Mouse (Mus musculus): ENCODE results near the gene Tomm20.

The Tomm20 gene

DNA sequence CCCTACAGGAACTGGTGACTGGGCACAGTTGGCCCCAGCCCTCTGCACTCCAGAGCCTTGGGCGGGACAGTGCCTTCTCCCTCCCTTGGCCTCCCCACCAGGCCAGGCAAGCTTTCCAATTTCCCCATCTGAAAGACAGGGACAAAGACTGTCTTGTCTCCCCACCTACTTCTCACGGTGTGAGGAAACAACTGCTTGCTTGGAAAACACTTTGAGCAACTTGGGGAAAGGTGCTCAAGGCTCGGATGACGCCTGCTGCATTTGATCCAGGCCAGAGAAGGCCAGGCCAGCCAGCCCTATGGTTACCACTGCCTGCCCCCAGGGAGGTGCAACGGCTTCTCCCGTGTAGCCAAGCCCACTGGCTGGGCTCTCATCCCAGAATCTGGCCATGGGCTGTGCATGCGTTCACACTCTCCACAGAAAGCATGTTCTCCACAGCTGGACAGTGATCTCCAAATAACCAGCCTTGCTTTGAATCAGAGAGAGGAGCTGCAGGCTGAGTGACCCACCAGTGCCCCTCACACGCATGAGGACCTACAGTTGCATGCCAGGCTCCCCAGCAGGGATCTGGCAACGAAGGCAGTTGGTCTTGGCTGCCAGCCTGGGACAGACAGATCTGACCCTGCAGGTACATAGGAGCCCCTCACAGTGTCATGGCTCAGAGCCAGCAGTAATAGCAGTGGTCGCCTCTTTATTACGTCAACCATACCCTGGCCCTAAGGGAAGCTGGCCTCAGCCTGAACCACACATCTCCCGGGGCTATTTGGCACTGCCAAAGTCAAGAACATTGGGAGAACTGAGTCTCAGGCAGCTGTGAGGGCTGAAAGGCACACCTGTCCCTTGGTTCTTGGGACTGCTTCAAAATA, 32.2 kb downstream of the Tomm20 start:
- Histone ChIP-seq H3K4me3 (replicated peaks; ENCODE audit: low read length) (no peak overlapping the region), H3K9me3 (ENCODE audit: low read length) (no peaks in the 10 kb centered on the region), H3K36me3 (ENCODE audit: insufficient read depth, low read length) (no peaks in the 10 kb centered on the region), H3K4me1 (replicated peaks; ENCODE audit: low read depth, low read length) (peaks cover 8% of the 10 kb centered on the region), H3K27me3 (ENCODE audit: insufficient read depth, low read length) (peaks cover 2% of the 10 kb centered on the region; the same call in 1 of the 2 replicates)
- TF ChIP-seq POU5F1 (IDR thresholded peaks at IDR 0.05; ENCODE audit: borderline replicate concordance, low read length) (no peak), CTCF (conservative IDR thresholded peaks at IDR 0.05; ENCODE audit: low read length) (no peak), NANOG (IDR thresholded peaks at IDR 0.05; ENCODE audit: borderline replicate concordance, low read length) (no peak)

DNA sequence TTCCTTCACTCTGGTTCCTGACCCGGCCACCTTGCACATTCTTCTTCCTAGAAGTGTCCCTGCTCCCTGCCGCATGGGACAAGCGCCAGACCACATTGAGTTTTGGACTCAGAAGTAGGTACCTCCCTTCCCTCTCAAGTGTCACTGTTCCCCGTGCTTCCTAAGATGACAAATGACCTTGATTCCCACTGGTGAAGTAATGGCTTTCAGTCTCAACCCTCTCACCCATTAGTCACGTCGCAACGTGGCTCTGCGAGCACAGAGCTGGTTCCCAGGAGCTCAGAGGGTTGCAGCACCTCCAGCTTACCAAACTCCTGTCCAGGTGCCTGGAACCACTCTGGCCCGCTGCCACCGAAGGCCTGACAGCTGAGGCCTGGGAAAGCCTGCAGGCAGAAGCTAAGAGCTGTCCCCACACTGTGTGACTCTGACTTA, 36.3 kb downstream of the Tomm20 start:
- no peak overlapping the region for H3K4me3 ChIP-seq (replicated peaks; ENCODE audit: low read length)
- H3K9me3 ChIP-seq (ENCODE audit: low read length) = no peaks in the 10 kb centered on the region
- no peaks in the 10 kb centered on the region for H3K36me3 ChIP-seq (ENCODE audit: insufficient read depth, low read length)
- TF ChIP-seq NANOG (IDR thresholded peaks at IDR 0.05; ENCODE audit: borderline replicate concordance, low read length) (no peak), CTCF (conservative IDR thresholded peaks at IDR 0.05; ENCODE audit: low read length) (no peak), POU5F1 (IDR thresholded peaks at IDR 0.05; ENCODE audit: borderline replicate concordance, low read length) (no peak)
- H3K4me1 ChIP-seq (replicated peaks; ENCODE audit: low read depth, low read length) = peaks cover 5% of the 10 kb centered on the region
- H3K27me3 ChIP-seq (ENCODE audit: insufficient read depth, low read length) = peaks cover 5% of the 10 kb centered on the region; the same call in 1 of the 2 replicates

GRCm38 (mm10) chr8:126908805-126909204, 36.8 kb downstream of the Tomm20 start:
- no peaks in the 10 kb centered on the region for H3K9me3 ChIP-seq (ENCODE audit: low read length)
- TF ChIP-seq NANOG (IDR thresholded peaks at IDR 0.05; ENCODE audit: borderline replicate concordance, low read length) = no peak
- no peak for TF ChIP-seq CTCF (conservative IDR thresholded peaks at IDR 0.05; ENCODE audit: low read length)
- TF ChIP-seq POU5F1 (IDR thresholded peaks at IDR 0.05; ENCODE audit: borderline replicate concordance, low read length) = no peak
- no peaks in the 10 kb centered on the region for H3K36me3 ChIP-seq (ENCODE audit: insufficient read depth, low read length)
- H3K27me3 ChIP-seq (ENCODE audit: insufficient read depth, low read length) = peaks cover 5% of the 10 kb centered on the region; the same call in 1 of the 2 replicates
- H3K4me3 ChIP-seq (replicated peaks; ENCODE audit: low read length) = no peak overlapping the region
- peaks cover 4% of the 10 kb centered on the region for H3K4me1 ChIP-seq (replicated peaks; ENCODE audit: low read depth, low read length)

GRCm38 (mm10) chr8:126907968-126908367, 37.7 kb downstream of the Tomm20 start:
- Histone ChIP-seq H3K4me3 (replicated peaks; ENCODE audit: low read length) (no peak overlapping the region), H3K27me3 (ENCODE audit: insufficient read depth, low read length) (peaks cover 5% of the 10 kb centered on the region; the same call in 1 of the 2 replicates), H3K9me3 (ENCODE audit: low read length) (no peaks in the 10 kb centered on the region), H3K4me1 (replicated peaks; ENCODE audit: low read depth, low read length) (no peaks in the 10 kb centered on the region), H3K36me3 (ENCODE audit: insufficient read depth, low read length) (no peaks in the 10 kb centered on the region)
- TF ChIP-seq POU5F1 (IDR thresholded peaks at IDR 0.05; ENCODE audit: borderline replicate concordance, low read length) = no peak
- no peak for TF ChIP-seq NANOG (IDR thresholded peaks at IDR 0.05; ENCODE audit: borderline replicate concordance, low read length)
- no peak for TF ChIP-seq CTCF (conservative IDR thresholded peaks at IDR 0.05; ENCODE audit: low read length)

- Histone ChIP-seq H3K4me1 (replicated peaks; ENCODE audit: low read depth, low read length) (no peaks in the 10 kb centered on the region), H3K27me3 (ENCODE audit: insufficient read depth, low read length) (peaks cover 5% of the 10 kb centered on the region; the same call in 1 of the 2 replicates), H3K36me3 (ENCODE audit: insufficient read depth, low read length) (no peaks in the 10 kb centered on the region), H3K9me3 (ENCODE audit: low read length) (no peaks in the 10 kb centered on the region), H3K4me3 (replicated peaks; ENCODE audit: low read length) (no peak overlapping the region)
- TF ChIP-seq NANOG (IDR thresholded peaks at IDR 0.05; ENCODE audit: borderline replicate concordance, low read length) (no peak), CTCF (conservative IDR thresholded peaks at IDR 0.05; ENCODE audit: low read length) (no peak), POU5F1 (IDR thresholded peaks at IDR 0.05; ENCODE audit: borderline replicate concordance, low read length) (no peak)
Observed at GRCm38 (mm10) chr8:126907374-126907773, 38.3 kb downstream of the Tomm20 start.

- TF ChIP-seq CTCF (conservative IDR thresholded peaks at IDR 0.05; ENCODE audit: low read length) (peak; percentile 40), NANOG (IDR thresholded peaks at IDR 0.05; ENCODE audit: borderline replicate concordance, low read length) (no peak)
Observed at GRCm38 (mm10) chr8:126905387-126905786, 40.3 kb downstream of the Tomm20 start.

GRCm38 (mm10) chr8:126903927-126904326, 41.7 kb downstream of the Tomm20 start:
- Histone ChIP-seq H3K27me3 (ENCODE audit: insufficient read depth, low read length) (peaks cover 2% of the 10 kb centered on the region; the same call in 1 of the 2 replicates), H3K4me3 (replicated peaks; ENCODE audit: low read length) (no peak overlapping the region), H3K36me3 (ENCODE audit: insufficient read depth, low read length) (no peaks in the 10 kb centered on the region), H3K4me1 (replicated peaks; ENCODE audit: low read depth, low read length) (peaks cover 5% of the 10 kb centered on the region), H3K9me3 (ENCODE audit: low read length) (no peaks in the 10 kb centered on the region)
- TF ChIP-seq NANOG (IDR thresholded peaks at IDR 0.05; ENCODE audit: borderline replicate concordance, low read length) (no peak), POU5F1 (IDR thresholded peaks at IDR 0.05; ENCODE audit: borderline replicate concordance, low read length) (no peak), CTCF (conservative IDR thresholded peaks at IDR 0.05; ENCODE audit: low read length) (no peak)

More at GRCm38 (mm10) chr8:126905387-126905786, 40.3 kb downstream of the Tomm20 start:
- H3K9me3 ChIP-seq (ENCODE audit: low read length) = no peaks in the 10 kb centered on the region
- H3K27me3 ChIP-seq (ENCODE audit: insufficient read depth, low read length) = peaks cover 2% of the 10 kb centered on the region; the same call in 1 of the 2 replicates
- H3K36me3 ChIP-seq (ENCODE audit: insufficient read depth, low read length) = no peaks in the 10 kb centered on the region
- no peak overlapping the region for H3K4me3 ChIP-seq (replicated peaks; ENCODE audit: low read length)
- H3K4me1 ChIP-seq (replicated peaks; ENCODE audit: low read depth, low read length) = peaks cover 5% of the 10 kb centered on the region

- Histone ChIP-seq H3K36me3 (ENCODE audit: insufficient read depth, low read length) (no peaks in the 10 kb centered on the region), H3K4me1 (replicated peaks; ENCODE audit: low read depth, low read length) (peaks cover 5% of the 10 kb centered on the region), H3K27me3 (ENCODE audit: insufficient read depth, low read length) (peaks cover 2% of the 10 kb centered on the region; the same call in 1 of the 2 replicates), H3K4me3 (replicated peaks; ENCODE audit: low read length) (no peak overlapping the region), H3K9me3 (ENCODE audit: low read length) (no peaks in the 10 kb centered on the region)
- TF ChIP-seq NANOG (IDR thresholded peaks at IDR 0.05; ENCODE audit: borderline replicate concordance, low read length) = no peak
- no peak for TF ChIP-seq POU5F1 (IDR thresholded peaks at IDR 0.05; ENCODE audit: borderline replicate concordance, low read length)
- TF ChIP-seq CTCF (conservative IDR thresholded peaks at IDR 0.05; ENCODE audit: low read length) = no peak
Observed at GRCm38 (mm10) chr8:126903224-126903895, 42.3 kb downstream of the Tomm20 start.

Data from E14TG2a.4 (cell line).